Comparison of ENCODE assay signal across 12 mouse cellular contexts in the genomic region with DNA sequence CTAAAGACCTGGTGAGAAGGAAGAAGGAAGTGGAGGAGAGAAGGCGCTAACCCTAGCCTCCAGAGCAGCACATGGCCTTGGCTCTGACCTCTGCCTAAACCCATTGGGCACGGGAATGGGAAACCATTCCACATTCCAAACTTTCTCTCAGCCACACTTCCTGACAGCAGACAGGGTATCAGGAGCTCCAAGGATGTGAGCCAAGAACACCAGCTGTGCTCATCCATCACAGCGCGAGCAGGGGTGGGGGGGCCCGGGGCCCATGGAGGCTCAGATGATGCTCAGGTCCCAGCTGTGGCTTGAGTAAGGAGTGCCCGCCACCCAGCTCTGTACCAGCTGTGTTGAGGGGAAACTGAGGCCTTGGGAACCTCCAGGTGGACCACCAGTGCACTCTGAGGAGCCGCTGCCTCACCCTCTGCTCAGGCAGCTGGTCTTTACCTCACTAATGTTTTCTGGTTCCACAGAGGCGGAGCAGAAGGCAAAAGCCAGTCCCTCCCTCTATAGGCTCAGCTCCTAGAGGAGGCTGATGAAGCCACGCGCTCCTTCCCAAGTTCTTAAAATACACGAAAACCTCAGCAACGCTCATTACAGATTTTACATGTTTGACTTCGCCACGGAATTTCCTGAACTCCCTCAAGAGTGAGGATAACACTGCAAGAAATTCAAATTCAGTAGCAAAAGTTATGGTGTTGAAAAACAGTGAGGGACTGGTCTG. TPM values are rescaled to one million over a fixed set of nuclear protein-coding genes. Genes with fewer than 3 reads are reported as not detected.
DNase-seq lines count a peak whose midpoint lies in the region; ATAC-seq and TF ChIP-seq lines count a peak whose summit lies in the region.
"Had no signal": no experiment of that assay in that cellular context is flagged by ENCODE, and none has a peak within 500 bp of the region (broad histone marks: within the 10 kb centered on the region; RNA-seq: fewer than 3 reads in every experiment).

No protein-coding gene starts in this region.

- H3K9me3 ChIP-seq in hindbrain, embryonic 15.5 days, result no peaks in the 10 kb centered on the region
- no peaks in the 10 kb centered on the region for H3K9me3 ChIP-seq in hindbrain, embryonic 12.5 days (replicated peaks)
- H3K9me3 ChIP-seq in E14TG2a.4 (ENCODE audit: low read length), result no peaks in the 10 kb centered on the region
- no peaks in the 10 kb centered on the region for H3K9me3 ChIP-seq in forebrain, embryonic 12.5 days

- H3K27me3 ChIP-seq in hindbrain, embryonic 15.5 days, result no peaks in the 10 kb centered on the region
- no peaks in the 10 kb centered on the region for H3K27me3 ChIP-seq in hindbrain, embryonic 12.5 days
- H3K27me3 ChIP-seq in E14TG2a.4 (ENCODE audit: insufficient read depth, low read length), result 0 out of 2 replicates have a peak, but pooled peaks cover 4% of the 10 kb centered on the region
- no peaks in the 10 kb centered on the region for H3K27me3 ChIP-seq in forebrain, embryonic 12.5 days

- 66% methylated on average over 14 of the region's 14 CpGs for WGBS in hindbrain, embryonic 15.5 days
- WGBS in hindbrain, embryonic 12.5 days, result 64% methylated on average over 14 of the region's 14 CpGs
- 80% methylated on average over 14 of the region's 14 CpGs for WGBS in forebrain, embryonic 12.5 days

- 0 out of 2 replicates have a peak overlapping the region, but pooled peaks have one; percentile 13 for H3K27ac ChIP-seq in hindbrain, embryonic 15.5 days (replicated peaks)
- no peak overlapping the region for H3K27ac ChIP-seq in hindbrain, embryonic 12.5 days
- H3K27ac ChIP-seq in forebrain, embryonic 12.5 days, result no peak overlapping the region
- H3K27ac ChIP-seq: macrophage had no signal

- no peak overlapping the region for H3K4me2 ChIP-seq in hindbrain, embryonic 15.5 days
- no peak overlapping the region for H3K4me2 ChIP-seq in hindbrain, embryonic 12.5 days (replicated peaks)
- H3K4me2 ChIP-seq in forebrain, embryonic 12.5 days, result no peak overlapping the region

- H3K4me3 ChIP-seq in hindbrain, embryonic 15.5 days, result no peak overlapping the region
- H3K4me3 ChIP-seq in hindbrain, embryonic 12.5 days, result no peak overlapping the region
- H3K4me3 ChIP-seq in E14TG2a.4 (replicated peaks; ENCODE audit: low read length), result peak overlapping the region; percentile 8; the same call in 1 of the 2 replicates
- no peak overlapping the region for H3K4me3 ChIP-seq in forebrain, embryonic 12.5 days (replicated peaks)

- H3K4me1 ChIP-seq in hindbrain, embryonic 15.5 days (replicated peaks), result 0 out of 2 replicates have a peak, but pooled peaks cover 4% of the 10 kb centered on the region
- H3K4me1 ChIP-seq in hindbrain, embryonic 12.5 days, result no peaks in the 10 kb centered on the region
- H3K4me1 ChIP-seq in E14TG2a.4 (replicated peaks; ENCODE audit: low read depth, low read length), result peaks cover 38% of the 10 kb centered on the region
- 0 out of 2 replicates have a peak, but pooled peaks cover 2% of the 10 kb centered on the region for H3K4me1 ChIP-seq in forebrain, embryonic 12.5 days

- peak; percentile 64 for DNase-seq in gastrocnemius, postnatal 10 days
- DNase-seq in lung, postnatal 10 days, result peak; percentile 58
- DNase-seq in T-cell, adult 2 months (ENCODE audit: low spot score), result no peak
- DNase-seq: cerebellum, adult 9-11 months; forebrain, postnatal 0 days had no signal

- peak; percentile 38; the same call in 1 of the 2 replicates for ATAC-seq in hindbrain, embryonic 15.5 days (ENCODE audit: low FRiP score, low read depth)
- no peak for ATAC-seq in hindbrain, embryonic 12.5 days (ENCODE audit: low FRiP score)
- ATAC-seq in forebrain, embryonic 12.5 days (ENCODE audit: low FRiP score), result no peak
- ATAC-seq in cerebellum, adult (ENCODE audit: insufficient number of reproducible peaks, low FRiP score, low TSS enrichment), result no peak
- ATAC-seq: forebrain, postnatal 0 days had no signal

- no peaks in the 10 kb centered on the region for H3K36me3 ChIP-seq in hindbrain, embryonic 15.5 days
- H3K36me3 ChIP-seq in hindbrain, embryonic 12.5 days, result no peaks in the 10 kb centered on the region
- no peaks in the 10 kb centered on the region for H3K36me3 ChIP-seq in E14TG2a.4 (ENCODE audit: insufficient read depth, low read length)
- H3K36me3 ChIP-seq in forebrain, embryonic 12.5 days (replicated peaks), result 0 out of 2 replicates have a peak, but pooled peaks cover 3% of the 10 kb centered on the region

- no peak for TF ChIP-seq CTCF in E14TG2a.4 (conservative IDR thresholded peaks at IDR 0.05; ENCODE audit: low read length)

- no peak overlapping the region for H3K9ac ChIP-seq in hindbrain, embryonic 15.5 days
- H3K9ac ChIP-seq in hindbrain, embryonic 12.5 days, result no peak overlapping the region
- H3K9ac ChIP-seq in forebrain, embryonic 12.5 days, result no peak overlapping the region
- H3K9ac ChIP-seq: forebrain, postnatal 0 days had no signal

RNA-seq across cellular contexts. Expression of gene Bcl7c, which starts 23.3 kb away (rescaled TPM):
- polyA plus RNA-seq in hindbrain, embryonic 15.5 days (2015; fragmentation: Nextera tagmentation; extraction: Ambion mirVana), result 53.2 and 55.1 TPM in 2 replicates
- 87.4 and 103 TPM in 2 replicates for polyA plus RNA-seq in hindbrain, embryonic 12.5 days (2016; fragmentation: Nextera tagmentation; extraction: Ambion mirVana)
- total RNA-seq in gastrocnemius, postnatal 10 days (2021), result 10 to 100 TPM; 93.2 to 97.1 TPM
- polyA plus RNA-seq in forebrain, embryonic 12.5 days (2016; fragmentation: Nextera tagmentation; extraction: Ambion mirVana), result 57.4 and 72.6 TPM in 2 replicates

RNA-seq across cellular contexts. Expression of gene Ctf1, which starts 27.1 kb away (rescaled TPM):
- polyA plus RNA-seq in hindbrain, embryonic 15.5 days (2015; fragmentation: Nextera tagmentation; extraction: Ambion mirVana), result 3.8 and 5.4 TPM in 2 replicates
- 10.2 and 12.4 TPM in 2 replicates for polyA plus RNA-seq in hindbrain, embryonic 12.5 days (2016; fragmentation: Nextera tagmentation; extraction: Ambion mirVana)
- total RNA-seq in gastrocnemius, postnatal 10 days (2021), result 10 to 100 TPM in 1 of 2 experiments, 1 to 10 TPM in 1; 9.1 to 12.7 TPM
- polyA plus RNA-seq in forebrain, embryonic 12.5 days (2016; fragmentation: Nextera tagmentation; extraction: Ambion mirVana), result 6.7 and 8.3 TPM in 2 replicates
- polyA plus RNA-seq: macrophage had no signal

RNA-seq across cellular contexts. Expression of gene Ctf2, which starts 46.5 kb away (rescaled TPM):
- 0.14 and 0.35 TPM in 2 replicates for polyA plus RNA-seq in hindbrain, embryonic 15.5 days (2015; fragmentation: Nextera tagmentation; extraction: Ambion mirVana)
- 0.21 TPM in 1 of 2 replicates, not detected in the other for polyA plus RNA-seq in hindbrain, embryonic 12.5 days (2016; fragmentation: Nextera tagmentation; extraction: Ambion mirVana)
- not detected for total RNA-seq in gastrocnemius, postnatal 10 days (2021)
- 0.40 and 0.42 TPM in 2 replicates for polyA plus RNA-seq in forebrain, embryonic 12.5 days (2016; fragmentation: Nextera tagmentation; extraction: Ambion mirVana)
- total RNA-seq: adrenal gland, adult 18-20 months; forebrain, postnatal 0 days had no signal
- polyA plus RNA-seq: forebrain, postnatal 0 days; macrophage had no signal

RNA-seq across cellular contexts. Expression of gene Fbxl19, which starts 58.9 kb away (rescaled TPM):
- polyA plus RNA-seq in hindbrain, embryonic 15.5 days (2015; fragmentation: Nextera tagmentation; extraction: Ambion mirVana), result 10.0 and 10.5 TPM in 2 replicates
- 10.7 and 11.4 TPM in 2 replicates for polyA plus RNA-seq in hindbrain, embryonic 12.5 days (2016; fragmentation: Nextera tagmentation; extraction: Ambion mirVana)
- total RNA-seq in gastrocnemius, postnatal 10 days (2021), result 1 to 10 TPM; 2.9 to 6.0 TPM
- 9.0 and 10.3 TPM in 2 replicates for polyA plus RNA-seq in forebrain, embryonic 12.5 days (2016; fragmentation: Nextera tagmentation; extraction: Ambion mirVana)
